Mouse (Mus musculus): ENCODE measurements around the gene Dgki. TPM values are rescaled to one million over a fixed set of nuclear protein-coding genes. Genes with fewer than 3 reads are reported as not detected.

Gene Dgki
- polyA plus RNA-seq, 1 experiment = not detected

DNA sequence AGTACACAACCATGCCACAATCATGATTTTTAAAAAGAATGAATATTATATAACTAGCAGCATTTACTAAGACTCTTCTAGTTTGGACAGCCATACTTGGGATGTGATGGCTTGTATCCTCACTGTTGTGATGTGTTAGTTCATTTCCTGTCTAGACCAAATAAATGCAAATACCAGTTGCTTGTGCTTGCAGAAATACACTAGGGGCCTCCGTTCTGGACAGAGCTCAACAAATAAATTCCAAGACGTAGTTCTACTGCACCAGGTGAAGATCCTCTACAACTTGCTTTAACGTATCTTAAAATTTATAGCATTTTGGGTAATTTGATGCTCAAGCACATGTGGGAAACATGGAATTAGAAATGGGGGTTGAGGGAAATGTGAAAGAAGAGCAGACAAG lies 239.9 kb downstream of the Dgki start:
- no peak overlapping the region for H3K27ac ChIP-seq (ENCODE audit: insufficient read depth, low read depth, low read length)
- no peaks in the 10 kb centered on the region for H3K4me1 ChIP-seq (ENCODE audit: control insufficient read depth, insufficient read depth, low read length)
- H3K4me3 ChIP-seq (ENCODE audit: insufficient read depth, low read length) = no peak overlapping the region
- TF ChIP-seq POLR2A (IDR thresholded peaks at IDR 0.05; ENCODE audit: borderline replicate concordance, low read depth, low read length) (no peak), CTCF (IDR thresholded peaks at IDR 0.05; ENCODE audit: low read depth, low read length) (no peak)

DNA sequence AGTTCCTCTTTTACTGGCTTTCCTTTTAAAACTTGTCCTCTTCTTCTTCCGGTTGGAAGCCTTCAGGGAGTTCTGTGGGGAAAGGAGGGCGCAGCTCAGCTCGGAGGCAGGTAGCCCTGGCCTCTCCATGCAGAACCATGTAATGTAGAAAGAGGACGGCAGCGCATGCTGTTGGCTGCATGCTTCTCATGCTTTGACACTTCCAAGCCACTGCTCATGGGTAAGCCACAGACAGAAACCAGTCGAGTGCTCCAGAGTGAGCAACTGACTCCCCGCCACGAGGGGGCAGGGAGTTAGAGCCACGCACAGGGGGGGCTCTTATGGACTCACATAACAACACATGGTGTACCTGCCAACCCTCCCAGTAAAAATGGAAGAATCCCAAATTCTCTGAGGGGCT lies 242.0 kb downstream of the Dgki start:
- H3K27ac ChIP-seq (ENCODE audit: insufficient read depth, low read depth, low read length) = no peak overlapping the region
- no peak for TF ChIP-seq POLR2A (IDR thresholded peaks at IDR 0.05; ENCODE audit: borderline replicate concordance, low read depth, low read length)
- no peak for TF ChIP-seq CTCF (IDR thresholded peaks at IDR 0.05; ENCODE audit: low read depth, low read length)
- H3K4me1 ChIP-seq (ENCODE audit: control insufficient read depth, insufficient read depth, low read length) = 0 out of 2 replicates have a peak, but pooled peaks cover 3% of the 10 kb centered on the region
- H3K4me3 ChIP-seq (ENCODE audit: insufficient read depth, low read length) = no peak overlapping the region

DNA sequence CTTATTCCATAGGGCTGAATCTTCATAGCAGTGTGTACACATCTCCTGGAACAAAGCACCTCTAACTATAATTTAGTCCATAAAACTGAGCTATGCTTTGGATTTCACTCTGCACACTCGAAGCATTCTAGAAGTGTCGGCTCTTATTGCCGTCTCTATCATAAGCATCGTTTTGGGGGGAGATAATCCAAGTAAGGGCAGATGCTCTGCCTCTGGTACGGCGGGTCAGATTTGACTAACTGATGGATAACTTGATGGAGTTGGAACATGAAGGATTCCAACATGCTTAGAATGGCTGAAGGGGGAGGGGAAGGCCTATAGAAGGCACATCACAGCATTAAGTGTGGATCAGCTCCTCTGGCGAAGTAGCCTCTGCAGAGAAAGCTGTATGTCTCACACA lies 242.4 kb downstream of the Dgki start:
- H3K4me1 ChIP-seq (ENCODE audit: control insufficient read depth, insufficient read depth, low read length) = 0 out of 2 replicates have a peak, but pooled peaks cover 3% of the 10 kb centered on the region
- H3K4me3 ChIP-seq (ENCODE audit: insufficient read depth, low read length) = no peak overlapping the region
- TF ChIP-seq CTCF (IDR thresholded peaks at IDR 0.05; ENCODE audit: low read depth, low read length) (no peak), POLR2A (IDR thresholded peaks at IDR 0.05; ENCODE audit: borderline replicate concordance, low read depth, low read length) (no peak)
- H3K27ac ChIP-seq (ENCODE audit: insufficient read depth, low read depth, low read length) = no peak overlapping the region

GRCm38 (mm10) chr6:37055634-37056033 lies 244.3 kb downstream of the Dgki start:
- TF ChIP-seq POLR2A (IDR thresholded peaks at IDR 0.05; ENCODE audit: borderline replicate concordance, low read depth, low read length) = no peak
- TF ChIP-seq CTCF (IDR thresholded peaks at IDR 0.05; ENCODE audit: low read depth, low read length) = no peak
- Histone ChIP-seq H3K27ac (ENCODE audit: insufficient read depth, low read depth, low read length) (no peak overlapping the region), H3K4me3 (ENCODE audit: insufficient read depth, low read length) (no peak overlapping the region), H3K4me1 (ENCODE audit: control insufficient read depth, insufficient read depth, low read length) (0 out of 2 replicates have a peak, but pooled peaks cover 3% of the 10 kb centered on the region)

DNA sequence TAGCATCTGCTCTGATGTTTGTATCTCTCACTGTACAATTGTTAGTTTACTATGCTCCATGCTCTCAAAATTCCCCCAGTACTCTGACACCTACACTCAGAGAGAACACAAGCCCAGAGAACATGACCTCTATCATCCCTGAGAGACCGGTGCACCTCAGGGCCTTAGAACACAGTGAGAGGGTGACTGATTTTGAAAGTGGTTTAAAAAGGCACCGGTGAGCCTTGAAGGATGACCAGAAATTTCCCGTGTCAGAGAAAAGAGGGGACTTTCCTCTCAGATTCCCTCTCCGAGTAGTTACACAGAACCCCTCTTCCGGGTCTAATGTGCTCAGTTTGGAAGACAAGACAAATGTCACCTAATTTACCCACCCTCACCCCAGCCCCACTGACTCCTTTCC lies 244.9 kb downstream of the Dgki start:
- Histone ChIP-seq H3K27ac (ENCODE audit: insufficient read depth, low read depth, low read length) (no peak overlapping the region), H3K4me3 (ENCODE audit: insufficient read depth, low read length) (no peak overlapping the region), H3K4me1 (ENCODE audit: control insufficient read depth, insufficient read depth, low read length) (0 out of 2 replicates have a peak, but pooled peaks cover 3% of the 10 kb centered on the region)
- TF ChIP-seq POLR2A (IDR thresholded peaks at IDR 0.05; ENCODE audit: borderline replicate concordance, low read depth, low read length) = no peak
- no peak for TF ChIP-seq CTCF (IDR thresholded peaks at IDR 0.05; ENCODE audit: low read depth, low read length)

- Histone ChIP-seq H3K27ac (ENCODE audit: insufficient read depth, low read depth, low read length) (no peak overlapping the region), H3K4me1 (ENCODE audit: control insufficient read depth, insufficient read depth, low read length) (0 out of 2 replicates have a peak, but pooled peaks cover 3% of the 10 kb centered on the region), H3K4me3 (ENCODE audit: insufficient read depth, low read length) (no peak overlapping the region)
- no peak for TF ChIP-seq POLR2A (IDR thresholded peaks at IDR 0.05; ENCODE audit: borderline replicate concordance, low read depth, low read length)
These were observed 245.5 kb downstream of the Dgki start for GRCm38 (mm10) chr6:37054435-37055020.

DNA sequence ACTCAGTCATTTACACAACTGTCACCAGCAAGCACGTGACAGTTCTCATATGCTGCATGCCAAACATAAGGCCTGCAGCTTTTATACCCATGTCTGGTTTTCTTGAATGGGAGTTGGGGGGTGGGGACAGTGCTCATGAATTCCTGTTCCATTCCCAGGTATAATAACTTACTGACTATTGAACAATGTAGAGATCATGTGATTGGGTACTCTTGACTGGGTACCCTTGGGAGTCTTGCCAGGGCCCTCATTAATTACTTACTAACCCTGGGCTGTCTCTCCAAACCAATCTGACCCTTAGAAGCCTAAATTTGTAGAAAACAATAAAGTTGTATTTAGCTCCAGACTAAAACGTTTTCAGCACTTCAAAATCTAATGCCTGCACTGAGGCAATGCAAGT lies 246.6 kb downstream of the Dgki start:
- Histone ChIP-seq H3K4me1 (ENCODE audit: control insufficient read depth, insufficient read depth, low read length) (0 out of 2 replicates have a peak, but pooled peaks cover 3% of the 10 kb centered on the region), H3K4me3 (ENCODE audit: insufficient read depth, low read length) (no peak overlapping the region), H3K27ac (ENCODE audit: insufficient read depth, low read depth, low read length) (no peak overlapping the region)
- no peak for TF ChIP-seq POLR2A (IDR thresholded peaks at IDR 0.05; ENCODE audit: borderline replicate concordance, low read depth, low read length)
- TF ChIP-seq CTCF (IDR thresholded peaks at IDR 0.05; ENCODE audit: low read depth, low read length) = no peak

- no peak overlapping the region for H3K4me3 ChIP-seq (ENCODE audit: insufficient read depth, low read length)
- TF ChIP-seq CTCF (IDR thresholded peaks at IDR 0.05; ENCODE audit: low read depth, low read length) (no peak), POLR2A (IDR thresholded peaks at IDR 0.05; ENCODE audit: borderline replicate concordance, low read depth, low read length) (no peak)
- no peak overlapping the region for H3K27ac ChIP-seq (ENCODE audit: insufficient read depth, low read depth, low read length)
- H3K4me1 ChIP-seq (ENCODE audit: control insufficient read depth, insufficient read depth, low read length) = 0 out of 2 replicates have a peak, but pooled peaks cover 3% of the 10 kb centered on the region
These were observed 248.3 kb downstream of the Dgki start for GRCm38 (mm10) chr6:37051652-37052051.

DNA sequence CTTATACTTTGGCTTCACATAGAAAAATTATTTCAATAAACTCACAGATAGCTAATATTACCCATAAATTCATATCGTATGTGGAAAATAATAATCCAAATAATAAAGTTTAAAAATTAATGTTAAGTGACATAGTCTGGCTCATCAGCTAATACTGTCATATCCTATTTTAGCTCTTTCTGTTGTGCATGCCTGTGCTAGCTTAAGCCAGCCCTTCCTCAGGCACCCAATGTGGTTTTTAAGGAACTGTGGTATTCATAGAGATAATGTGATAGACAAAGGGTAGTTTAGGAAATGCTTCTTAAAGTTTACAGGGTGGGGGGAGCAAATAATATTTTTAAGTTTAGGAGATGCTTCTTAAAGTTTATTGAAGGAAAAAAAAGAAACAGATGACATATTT lies 248.8 kb downstream of the Dgki start:
- no peak overlapping the region for H3K4me3 ChIP-seq (ENCODE audit: insufficient read depth, low read length)
- H3K4me1 ChIP-seq (ENCODE audit: control insufficient read depth, insufficient read depth, low read length) = 0 out of 2 replicates have a peak, but pooled peaks cover 3% of the 10 kb centered on the region
- no peak overlapping the region for H3K27ac ChIP-seq (ENCODE audit: insufficient read depth, low read depth, low read length)
- no peak for TF ChIP-seq CTCF (IDR thresholded peaks at IDR 0.05; ENCODE audit: low read depth, low read length)
- TF ChIP-seq POLR2A (IDR thresholded peaks at IDR 0.05; ENCODE audit: borderline replicate concordance, low read depth, low read length) = no peak

DNA sequence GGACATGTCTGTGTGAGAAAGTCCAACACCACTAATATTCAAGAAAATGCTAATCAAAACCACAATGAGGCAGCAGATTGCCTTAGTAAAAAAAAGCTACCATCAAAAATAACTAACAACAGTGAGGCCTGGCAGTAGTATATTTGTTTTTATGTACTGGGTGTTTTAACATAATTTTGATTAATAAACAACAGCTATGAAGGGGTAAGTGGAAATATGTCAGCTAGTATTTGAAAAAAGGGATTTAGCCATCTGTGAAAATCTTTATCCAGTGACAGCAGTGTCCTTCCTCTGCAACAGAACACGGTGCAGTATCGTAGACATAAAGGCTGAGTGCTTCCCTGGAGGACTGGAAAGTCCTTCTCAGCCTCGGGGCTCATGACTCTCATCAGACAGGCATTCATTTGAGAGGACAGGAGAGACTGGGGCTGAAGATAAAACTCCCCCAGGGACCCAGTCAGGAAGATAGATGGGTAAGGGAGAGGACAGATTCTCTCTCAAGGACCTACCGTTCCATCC lies 252.3 kb downstream of the Dgki start:
- H3K27ac ChIP-seq (ENCODE audit: insufficient read depth, low read depth, low read length) = no peak overlapping the region
- TF ChIP-seq POLR2A (IDR thresholded peaks at IDR 0.05; ENCODE audit: borderline replicate concordance, low read depth, low read length) (no peak), CTCF (IDR thresholded peaks at IDR 0.05; ENCODE audit: low read depth, low read length) (no peak)
- H3K4me3 ChIP-seq (ENCODE audit: insufficient read depth, low read length) = no peak overlapping the region
- H3K4me1 ChIP-seq (ENCODE audit: control insufficient read depth, insufficient read depth, low read length) = no peaks in the 10 kb centered on the region
